Mouse (Mus musculus): ENCODE results near the gene Amd1.

Gene Amd1

DNA sequence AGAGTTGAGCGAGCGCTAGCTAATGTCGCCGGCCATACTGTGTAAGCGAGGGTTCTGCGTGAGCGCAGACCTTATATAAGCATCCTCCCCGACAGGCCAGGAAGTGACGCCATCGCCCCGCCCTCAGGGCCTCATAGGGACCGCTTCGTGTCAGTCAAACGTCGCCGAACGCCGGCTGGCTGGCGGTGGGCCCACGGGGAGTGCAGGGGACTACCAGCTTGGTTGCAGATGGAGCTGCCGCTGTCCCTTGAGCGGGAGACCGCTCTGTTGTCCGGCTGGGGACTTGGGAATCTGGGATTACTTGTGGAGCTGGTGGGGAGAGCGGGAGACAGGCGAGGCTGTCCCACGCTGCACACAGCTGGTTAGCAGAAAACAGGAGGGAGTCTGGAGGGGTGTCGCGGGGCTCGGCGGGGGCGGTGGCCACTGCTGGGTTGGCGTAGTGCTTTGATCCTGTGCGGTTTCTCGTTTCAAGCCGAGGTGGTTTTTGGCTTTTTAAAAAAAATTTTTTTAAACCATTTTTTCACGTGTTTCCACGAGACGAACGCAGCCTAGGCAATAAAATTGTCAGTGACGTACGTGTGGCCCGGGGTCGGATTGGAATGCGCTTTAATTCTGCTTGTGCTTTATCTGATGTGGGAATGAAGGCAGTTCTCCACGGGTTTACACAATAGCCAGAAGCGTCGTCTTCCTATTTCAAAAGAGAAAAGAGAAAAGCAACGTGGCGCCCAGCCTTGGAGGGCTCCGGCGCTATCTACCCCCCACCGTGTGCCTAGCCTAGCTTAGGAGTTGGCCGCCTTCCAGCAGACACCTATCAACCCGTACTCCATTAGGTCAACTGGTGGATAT is at the start of gene Amd1:
Gene Amd1 (minus strand): TSS at position 47 of the 846 bp plus-strand sequence.
- peak; percentile 99 to 100 for DNase-seq (ENCODE audit: low spot score in 2 of 2)

DNA sequence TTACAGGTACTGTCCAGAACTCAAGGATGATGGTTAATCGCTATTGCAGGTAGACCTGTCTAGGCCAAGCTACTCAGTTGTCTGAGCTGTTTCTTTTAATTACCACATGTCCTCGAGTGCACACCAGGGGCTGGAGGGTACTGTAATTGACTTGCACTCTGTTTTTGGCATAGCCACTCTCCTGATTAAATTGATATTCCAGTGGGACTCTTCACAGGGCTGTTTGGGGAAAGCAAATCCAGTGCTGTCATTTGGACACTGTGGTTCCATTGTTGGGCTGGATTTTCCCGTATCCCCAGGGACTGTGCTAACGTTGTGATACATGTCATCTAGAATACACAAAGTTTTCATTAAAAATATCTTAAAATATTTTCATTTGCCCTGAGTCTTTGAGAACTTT is 49.2 kb upstream of the Amd1 start:
- no peak for DNase-seq (ENCODE audit: low spot score in 2 of 2)

DNA sequence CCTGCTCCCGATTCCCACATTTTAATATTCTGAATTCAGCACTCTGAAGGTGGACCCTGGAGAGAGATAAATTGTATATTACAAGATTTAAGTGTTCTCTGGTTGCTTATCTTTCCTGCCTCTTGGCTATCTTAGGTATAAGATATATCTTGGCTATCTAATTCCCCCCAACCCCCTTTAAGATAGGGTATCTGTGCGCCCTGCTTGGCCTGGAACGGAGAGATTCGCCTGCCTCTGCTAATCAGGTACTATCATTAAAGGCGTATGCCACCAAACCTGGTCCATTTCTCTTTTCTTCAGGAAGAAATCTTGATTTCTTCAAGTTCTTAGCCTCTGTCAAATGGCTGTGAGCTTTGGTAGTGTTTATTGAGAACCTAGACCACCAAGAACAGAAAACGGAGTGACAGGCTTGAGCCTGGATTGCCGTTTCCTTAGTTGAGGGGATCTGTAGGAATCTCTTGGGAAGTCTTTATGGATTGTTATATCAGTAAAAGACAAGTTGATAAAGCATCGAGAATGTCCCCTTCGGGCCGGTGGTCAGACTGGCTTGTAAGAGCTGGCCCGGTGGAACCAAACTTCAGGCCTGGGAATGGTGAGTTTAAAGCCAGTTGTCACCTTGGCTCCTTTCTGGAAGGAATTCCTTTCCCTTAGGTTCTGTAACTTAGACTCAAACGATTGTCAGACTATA is 48.4 kb upstream of the Amd1 start:
- DNase-seq (ENCODE audit: low spot score in 2 of 2) = no peak

DNA sequence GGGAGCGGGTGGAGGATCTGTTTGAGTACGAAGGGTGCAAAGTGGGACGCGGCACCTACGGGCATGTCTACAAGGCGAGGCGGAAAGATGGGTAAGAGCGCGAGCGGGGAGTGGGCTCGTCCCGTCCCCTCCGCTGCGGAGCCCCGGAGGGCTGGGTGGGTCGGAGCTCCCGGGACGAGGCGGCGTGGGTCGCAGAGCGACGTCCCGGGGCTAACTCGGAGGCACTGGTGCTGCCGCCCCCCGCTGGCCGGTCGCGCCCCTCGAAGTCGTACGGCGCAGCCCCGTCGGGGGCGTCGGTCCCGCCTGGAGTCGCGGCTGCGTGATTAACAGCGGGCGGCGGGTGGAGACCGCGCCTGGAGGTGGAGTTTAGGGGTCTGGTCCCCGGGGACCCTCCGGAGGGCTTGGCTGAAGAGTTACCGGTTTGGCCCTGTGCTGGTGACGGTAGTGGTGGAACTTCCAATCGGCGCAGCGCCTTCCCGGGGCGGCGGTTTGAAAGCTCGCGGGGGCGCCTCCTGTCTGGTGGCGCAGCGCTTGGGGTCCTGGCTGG is 47.7 kb upstream of the Amd1 start:
- peak; percentile 72 to 77 for DNase-seq (ENCODE audit: low spot score in 2 of 2)

DNA sequence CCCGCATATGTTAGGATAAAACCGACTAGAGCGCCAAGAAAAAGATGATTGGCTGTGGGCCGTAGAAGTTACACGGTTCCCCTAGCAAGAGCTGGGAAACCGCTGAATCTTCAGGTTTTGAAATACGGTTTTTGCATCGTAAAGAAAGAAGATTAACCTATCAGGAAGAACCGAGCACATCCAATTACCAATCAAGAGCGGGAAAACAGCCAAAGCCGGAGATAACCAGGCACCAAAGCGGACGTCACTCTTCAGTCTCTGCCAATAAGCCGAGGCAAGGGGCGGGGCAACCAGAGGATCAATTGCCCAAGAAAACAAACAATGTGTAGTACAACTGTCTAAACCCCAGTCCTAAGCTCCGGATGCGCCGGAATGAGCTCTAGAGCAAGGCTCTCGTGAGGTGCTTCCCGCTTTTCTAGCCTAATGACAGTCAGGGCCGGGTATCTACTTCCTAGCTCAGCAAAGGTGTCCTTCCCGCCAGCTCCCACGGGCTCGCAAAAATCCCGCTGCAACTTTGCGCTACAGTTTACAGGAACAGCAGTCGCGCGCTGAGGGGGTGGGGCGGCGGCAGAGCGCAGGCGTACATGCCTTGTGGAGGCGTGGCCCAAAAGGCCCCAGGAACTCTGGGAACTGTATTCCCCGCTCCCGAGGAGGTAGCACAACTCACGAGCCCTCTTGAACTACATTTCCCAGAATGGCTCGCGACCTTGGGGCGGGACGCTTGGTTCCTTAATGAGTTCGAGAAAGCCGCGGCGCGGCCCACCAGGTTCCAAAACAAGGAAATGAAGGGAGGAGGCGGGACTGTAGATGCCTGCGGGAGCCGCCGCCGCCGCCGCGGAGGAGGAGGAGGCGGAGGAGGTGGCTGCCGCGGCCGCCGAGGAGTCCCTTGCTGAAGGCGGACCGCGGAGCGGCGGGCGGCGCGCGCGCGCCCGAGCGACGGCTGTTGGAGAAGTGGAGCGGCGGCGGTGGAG is 46.9 kb upstream of the Amd1 start:
- peak; percentile 99 for DNase-seq (ENCODE audit: low spot score in 2 of 2)

DNA sequence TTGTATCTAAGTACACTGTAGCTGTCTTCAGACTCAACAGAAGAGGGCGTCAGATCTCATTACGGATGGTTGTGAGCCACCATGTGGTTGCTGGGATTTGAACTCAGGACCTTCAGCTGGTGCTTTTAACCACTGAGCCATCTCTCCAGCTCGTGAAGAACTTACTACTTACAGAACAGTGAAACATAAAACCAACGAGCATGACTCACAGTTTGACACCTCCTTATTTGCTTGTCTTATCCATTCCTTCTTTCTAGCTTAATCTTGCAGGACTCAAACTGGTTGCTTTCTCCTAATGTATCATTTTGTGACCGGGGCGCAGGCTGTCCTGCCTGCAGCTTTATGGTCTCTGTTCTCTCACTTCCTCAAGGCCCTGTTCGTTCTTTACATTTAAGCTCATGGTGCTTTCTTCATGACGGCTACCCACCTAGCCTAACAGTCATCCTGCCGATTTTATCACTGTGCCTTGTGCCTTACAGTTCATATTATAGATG is 45.5 kb upstream of the Amd1 start:
- no peak for DNase-seq (ENCODE audit: low spot score in 2 of 2)

DNA sequence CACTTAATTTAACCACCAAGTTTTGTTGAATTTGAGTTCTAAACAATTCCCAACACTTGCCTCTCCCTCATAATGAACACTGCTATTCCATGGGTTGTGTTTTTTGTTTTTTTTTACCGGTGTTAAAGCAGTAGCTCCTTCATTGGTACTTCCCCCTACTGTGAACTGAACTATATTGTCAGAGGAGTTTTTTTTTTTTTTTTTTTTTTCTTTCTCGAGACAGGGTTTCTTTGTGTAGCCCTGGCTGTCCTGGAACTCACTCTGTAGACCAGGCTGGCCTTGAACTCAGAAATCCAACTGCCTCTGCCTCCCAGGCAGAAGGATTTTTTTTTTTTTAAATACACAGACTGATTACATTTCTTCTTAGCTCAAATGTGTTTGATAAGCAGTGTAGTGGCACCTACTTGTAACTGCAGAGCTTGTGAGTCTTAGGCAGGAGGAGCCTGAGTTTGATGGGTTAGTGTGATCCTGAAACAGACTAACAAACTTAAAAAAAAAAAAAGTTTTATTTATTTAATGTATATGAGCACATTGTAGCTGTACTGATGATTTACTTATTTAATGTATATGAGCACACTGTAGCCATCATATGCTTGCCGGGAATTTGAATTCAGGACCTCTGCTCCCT is 44.9 kb upstream of the Amd1 start:
- DNase-seq (ENCODE audit: low spot score in 2 of 2) = no peak

DNA sequence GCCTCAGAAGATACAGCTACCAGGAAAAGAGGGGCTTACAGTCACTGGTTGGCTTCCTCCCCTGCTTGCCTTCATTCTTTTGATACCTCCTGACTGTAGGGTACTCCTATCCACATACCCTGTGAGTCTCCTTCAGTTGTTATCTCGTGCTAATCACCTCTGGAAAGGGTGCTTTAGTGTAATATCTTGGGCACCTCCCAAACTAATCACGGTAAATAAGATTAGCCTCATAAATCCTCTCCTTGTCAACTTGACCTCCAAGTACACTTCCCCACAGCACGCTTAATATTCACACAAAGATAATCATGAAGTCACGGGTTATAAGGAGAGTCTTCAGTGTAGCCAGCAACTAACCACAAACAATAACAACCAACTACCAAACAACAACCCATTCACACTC is 40.0 kb upstream of the Amd1 start:
- DNase-seq (ENCODE audit: low spot score in 2 of 2) = no peak

DNA sequence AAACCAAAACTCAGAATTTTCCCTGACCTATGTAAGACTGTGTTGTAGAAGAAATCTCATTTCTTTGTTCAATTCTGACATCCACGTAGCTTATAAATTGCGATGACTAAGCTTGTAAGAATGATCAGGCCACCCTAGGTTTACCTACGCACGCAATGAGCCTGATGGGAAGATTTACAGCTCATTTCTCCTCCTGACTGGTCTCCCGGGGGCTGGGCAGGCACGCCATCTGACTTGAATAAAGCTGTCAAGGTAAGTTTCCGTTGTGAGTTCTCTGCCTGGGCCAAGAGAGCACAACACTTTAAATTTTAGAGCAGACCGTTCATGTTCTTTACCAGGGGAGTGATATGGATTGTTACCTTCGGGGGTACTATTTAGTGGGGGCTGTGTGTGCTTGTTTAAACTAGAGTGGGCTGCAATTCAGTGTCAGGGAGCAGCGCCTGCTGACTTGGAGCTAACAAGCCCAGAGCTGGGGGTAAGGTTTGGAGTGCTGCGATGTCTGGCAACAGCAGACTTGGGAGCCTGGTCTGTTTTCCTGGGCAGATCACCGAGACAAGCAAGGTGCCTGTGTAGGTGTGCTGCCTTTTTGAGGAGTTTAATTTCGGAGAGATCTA is 37.5 kb upstream of the Amd1 start, which contains the start of gene Cdk19:
Gene Cdk19 (plus strand): TSS at position 214 of the 614 bp plus-strand sequence.
- DNase-seq (ENCODE audit: low spot score in 2 of 2) = no peak

DNA sequence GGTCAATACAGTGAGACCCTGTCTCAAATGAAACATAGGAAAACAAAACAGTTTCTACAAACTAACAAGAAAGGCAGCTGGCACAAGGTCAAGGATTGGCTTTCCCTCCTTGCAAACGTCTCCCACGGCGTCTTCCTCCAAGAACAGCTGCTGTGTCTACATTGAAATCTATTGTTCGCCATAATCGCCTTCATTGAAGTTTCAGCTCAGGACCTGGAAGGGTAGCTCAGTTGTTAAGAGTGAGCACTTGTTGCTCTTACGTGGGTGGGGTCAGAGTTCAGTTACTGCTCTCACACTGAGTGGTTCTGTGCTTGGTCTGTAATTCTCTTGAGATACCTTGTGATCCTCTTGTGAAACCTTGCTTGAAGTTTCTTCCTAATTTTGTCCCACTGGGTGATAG is 30.9 kb upstream of the Amd1 start:
- DNase-seq (ENCODE audit: low spot score in 2 of 2) = no peak

DNA sequence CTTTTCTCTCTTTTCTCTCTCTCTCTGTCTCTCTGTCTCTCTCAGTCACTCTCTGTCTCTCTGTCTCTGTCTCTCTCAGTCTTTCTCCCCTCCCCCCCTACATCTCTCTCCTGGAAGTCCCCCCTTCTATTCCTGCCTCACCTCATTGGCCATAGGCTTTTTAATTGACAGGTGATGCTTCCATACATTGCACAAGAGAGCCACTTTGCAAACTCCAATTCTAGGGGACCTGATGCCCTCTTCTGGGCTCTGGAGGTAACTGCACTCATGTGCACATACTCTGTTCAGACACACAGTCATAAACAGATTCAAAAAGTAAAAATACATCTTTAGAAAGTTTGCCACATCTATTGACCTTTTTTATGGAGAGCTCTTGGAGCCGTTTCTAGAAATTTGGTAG is 28.3 kb upstream of the Amd1 start:
- no peak for DNase-seq (ENCODE audit: low spot score in 2 of 2)

DNA sequence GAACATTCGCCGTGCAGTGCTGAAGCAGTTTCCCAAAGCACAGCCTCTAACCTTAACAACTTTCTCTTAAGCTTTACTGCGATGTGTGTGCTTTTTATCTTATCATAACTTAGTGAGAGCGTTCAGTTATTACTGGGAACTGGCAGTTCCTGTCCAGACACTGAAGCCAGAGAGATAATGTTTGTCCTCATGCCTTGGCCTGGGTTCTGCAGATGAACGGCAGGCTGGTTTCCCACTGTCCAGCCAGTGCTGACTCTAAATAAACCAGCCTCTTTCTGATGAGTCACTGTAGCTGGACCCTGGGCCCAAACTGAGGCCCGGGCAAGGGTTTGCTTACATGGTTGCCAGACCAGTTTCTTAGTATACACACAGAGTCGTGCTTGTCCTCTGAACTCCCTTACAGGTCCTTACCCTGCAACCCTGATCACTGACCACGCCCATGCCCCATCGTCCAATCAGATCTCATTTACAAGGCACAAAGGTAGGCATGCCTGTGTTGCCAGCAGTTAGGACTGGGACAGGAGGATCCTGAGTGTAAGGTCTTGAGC is 26.1 kb upstream of the Amd1 start:
- peak; percentile 92 to 93 for DNase-seq (ENCODE audit: low spot score in 2 of 2)

DNA sequence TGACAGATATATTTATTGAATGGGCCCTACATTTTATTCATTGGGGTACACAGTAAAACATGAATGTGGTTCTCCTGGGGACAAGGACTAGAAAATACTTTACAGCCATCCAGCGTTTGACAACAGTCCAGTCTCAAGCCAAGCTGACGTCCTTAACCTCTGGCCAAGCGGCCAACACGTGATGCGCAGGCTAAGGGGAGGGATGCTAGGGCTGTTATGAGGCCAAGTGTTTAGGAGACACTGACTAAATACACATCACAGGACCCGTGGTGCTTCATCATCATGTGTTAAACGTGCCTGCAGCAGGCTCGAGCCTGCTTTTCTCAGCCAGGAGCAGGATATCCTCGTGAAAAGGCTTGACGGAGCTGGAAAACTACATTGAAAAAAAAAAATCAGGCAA is 18.3 kb upstream of the Amd1 start:
- peak; percentile 20 to 41 for DNase-seq (ENCODE audit: low spot score in 2 of 2)

DNA sequence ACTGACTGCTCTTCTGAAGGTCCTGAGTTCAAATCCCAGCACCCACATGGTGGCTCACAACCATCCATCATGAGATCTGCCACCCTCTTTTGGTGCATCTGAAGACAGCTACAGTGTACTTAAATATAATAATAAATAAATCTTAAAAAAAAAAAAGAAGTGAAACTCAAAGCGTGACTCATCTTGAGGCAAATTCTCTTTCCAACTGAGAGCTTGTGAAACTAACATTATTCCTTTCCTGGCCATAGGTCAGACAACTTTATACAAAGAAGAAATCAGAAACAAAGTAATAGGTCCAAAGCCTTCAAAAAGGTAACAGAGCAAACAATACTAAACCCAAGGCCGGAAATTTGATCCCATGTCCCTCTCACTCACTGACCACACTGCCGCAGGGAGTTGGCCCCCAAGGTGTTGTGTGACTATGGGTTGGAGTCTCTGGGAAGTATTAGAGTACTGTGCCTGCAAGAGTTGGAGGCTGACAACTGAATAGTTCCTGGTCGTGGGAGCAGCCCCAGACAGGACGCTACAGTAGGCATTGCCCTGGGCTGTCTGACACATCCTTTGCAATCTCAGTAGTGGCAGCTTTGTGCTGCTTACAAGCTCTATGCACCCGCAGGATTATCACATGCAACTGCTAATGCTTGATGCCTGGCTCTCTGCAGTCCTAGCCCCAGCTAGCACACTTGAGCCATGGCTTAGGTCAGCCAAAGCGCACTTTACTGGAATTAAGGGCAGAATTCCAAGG is 15.0 kb upstream of the Amd1 start:
- no peak for DNase-seq (ENCODE audit: low spot score in 2 of 2)

DNA sequence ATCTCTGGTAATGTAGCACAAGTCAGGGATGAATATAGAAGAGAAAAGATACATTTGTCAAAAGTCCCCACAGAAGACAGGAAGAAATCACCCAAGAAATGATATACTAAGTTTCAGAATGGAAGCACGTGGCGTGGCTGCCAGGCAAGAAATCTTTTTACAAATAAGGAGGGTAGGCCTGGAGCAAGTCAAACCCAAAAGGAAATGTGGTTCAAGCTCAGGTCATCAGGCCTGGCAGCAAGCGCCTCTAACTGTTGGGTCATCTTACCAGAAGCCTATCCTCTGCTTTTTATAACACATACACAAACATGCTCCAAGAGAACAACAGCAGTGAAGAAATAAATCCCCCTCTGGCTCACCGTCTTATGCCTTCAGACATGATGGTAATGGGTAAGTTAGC is 10.8 kb upstream of the Amd1 start:
- no peak for DNase-seq (ENCODE audit: low spot score in 2 of 2)

DNA sequence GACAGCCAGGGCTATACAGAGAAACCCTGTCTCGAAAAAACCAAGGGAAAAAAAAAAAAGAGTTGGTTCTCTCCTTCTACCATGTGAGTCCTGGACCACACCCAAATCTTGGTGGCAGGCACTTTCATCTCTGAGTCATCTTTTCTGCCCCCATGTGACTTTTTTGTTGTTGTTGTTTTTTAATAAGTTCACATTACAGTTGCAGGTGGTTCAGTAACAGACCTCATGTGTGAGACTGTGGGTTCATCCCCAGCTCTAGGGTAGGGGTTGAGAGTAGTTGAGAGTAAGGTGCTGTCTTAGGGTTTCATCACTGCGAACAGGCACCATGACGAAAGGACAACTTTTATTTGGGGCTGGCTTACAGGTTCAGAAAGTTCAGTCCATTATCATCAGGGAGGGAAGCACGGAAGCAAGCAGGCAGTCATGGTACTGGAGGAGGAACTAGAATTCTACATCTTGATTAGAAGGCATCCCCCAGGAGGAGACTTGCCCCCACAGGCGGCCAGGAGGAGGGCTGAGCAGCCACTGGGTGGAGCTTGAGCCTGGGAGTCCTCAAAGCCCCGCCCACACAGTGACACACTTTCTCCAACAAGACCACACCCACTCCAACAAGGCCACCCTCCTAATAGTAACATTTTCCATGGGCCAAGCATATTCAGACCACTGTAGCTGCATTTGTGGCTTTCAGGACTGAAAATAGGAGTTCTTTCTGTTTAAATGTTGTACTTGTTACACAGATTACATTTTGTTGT is 8.1 kb upstream of the Amd1 start:
- no peak for DNase-seq (ENCODE audit: low spot score in 2 of 2)

DNA sequence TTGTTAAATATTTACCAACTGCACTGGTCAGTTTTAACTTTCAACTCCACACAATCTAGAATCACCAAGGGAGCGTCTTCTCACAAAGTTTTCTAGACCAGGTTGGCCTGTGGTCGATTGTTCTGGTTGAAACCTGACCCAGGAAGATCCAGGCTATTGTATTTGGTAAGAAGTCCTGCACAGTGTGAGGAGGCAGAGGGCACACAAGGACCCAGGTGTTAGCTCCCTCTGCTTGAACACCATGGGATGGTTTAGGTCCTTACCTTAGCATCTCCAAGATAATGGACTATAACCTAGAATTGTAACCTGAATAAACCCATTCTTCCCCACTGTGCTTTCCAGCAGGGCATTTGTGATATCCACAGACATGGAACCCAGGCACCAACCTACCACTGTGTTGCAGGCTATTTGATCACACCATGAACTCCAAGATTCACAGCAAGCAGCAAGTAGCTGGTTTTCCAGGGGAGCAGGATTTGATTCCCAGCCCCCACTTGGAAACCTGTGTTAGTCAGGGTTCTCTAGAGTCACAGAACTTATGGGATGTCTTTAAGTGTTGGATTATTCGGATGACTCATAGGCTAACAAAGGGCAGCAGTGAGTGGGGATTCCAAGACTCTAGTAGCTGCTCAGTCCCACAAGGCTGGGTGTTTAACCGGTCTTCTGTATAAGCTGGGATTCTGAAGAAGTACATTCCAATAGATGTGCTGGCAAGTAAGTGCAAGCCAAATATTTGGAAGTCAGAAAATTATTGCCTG is 6.0 kb upstream of the Amd1 start:
- DNase-seq (ENCODE audit: low spot score in 2 of 2) = no peak

DNA sequence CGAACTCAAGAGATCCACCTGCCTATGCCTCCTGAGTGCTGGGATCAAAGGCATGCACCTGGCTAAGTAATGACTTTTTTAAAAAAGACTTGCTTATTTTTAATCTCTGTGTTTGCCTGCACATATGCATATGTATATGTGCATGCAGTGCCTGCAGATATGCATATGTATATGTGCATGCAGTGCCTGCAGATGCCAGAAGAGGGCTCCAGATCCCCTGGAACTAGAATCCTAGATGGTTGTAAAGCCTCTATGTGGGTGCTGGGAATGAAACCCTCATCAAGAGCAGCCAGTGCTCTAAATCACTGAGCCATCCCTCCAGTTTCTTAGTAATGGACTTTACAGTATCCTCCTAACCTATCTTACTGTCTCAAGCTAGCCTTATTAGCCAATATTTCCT is 4.0 kb upstream of the Amd1 start:
- no peak for DNase-seq (ENCODE audit: low spot score in 2 of 2)

All from heart, adult 9 months (tissue).